Mouse (Mus musculus) gastrocnemius, adult 18-20 months (tissue): ENCODE measurements at regions not wholly inside any gene's neighbourhood (a gene's known extent, or its start where the extent isn't known, plus 50 kb on each side); places are given as distances from the start of the nearest gene placed in this dataset.
"Not testable (repeated sequence)": the region's sequence is repeated elsewhere in the genome, so short reads cannot be mapped to it uniquely, and the experiment has no call there.

Experiments
- DNase-seq: peaks from one replicate; pipeline ENCODE4 v3.0.0; 2021; ENCODE audit warnings: low spot score

DNA sequence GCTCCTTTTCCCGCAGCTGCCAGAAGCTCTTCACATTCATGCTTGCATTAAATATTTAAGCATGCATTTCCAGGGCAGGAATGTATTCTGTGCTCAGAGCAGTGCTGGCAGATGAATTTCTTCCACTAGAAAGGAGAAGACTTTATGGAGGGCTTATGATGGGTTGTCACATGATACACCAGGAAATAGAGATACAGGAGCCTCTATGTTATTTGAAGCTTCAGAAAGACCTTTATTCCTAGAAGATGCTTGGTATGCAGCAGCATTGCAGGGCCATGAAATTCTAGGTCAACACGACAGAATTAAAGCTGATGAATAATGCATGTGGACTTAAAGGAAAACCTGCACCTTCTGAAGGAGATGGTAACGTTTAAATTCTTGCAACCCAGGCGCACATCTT lies 212.1 kb downstream of the Adgrg6 start:
- DNase-seq = no peak

DNA sequence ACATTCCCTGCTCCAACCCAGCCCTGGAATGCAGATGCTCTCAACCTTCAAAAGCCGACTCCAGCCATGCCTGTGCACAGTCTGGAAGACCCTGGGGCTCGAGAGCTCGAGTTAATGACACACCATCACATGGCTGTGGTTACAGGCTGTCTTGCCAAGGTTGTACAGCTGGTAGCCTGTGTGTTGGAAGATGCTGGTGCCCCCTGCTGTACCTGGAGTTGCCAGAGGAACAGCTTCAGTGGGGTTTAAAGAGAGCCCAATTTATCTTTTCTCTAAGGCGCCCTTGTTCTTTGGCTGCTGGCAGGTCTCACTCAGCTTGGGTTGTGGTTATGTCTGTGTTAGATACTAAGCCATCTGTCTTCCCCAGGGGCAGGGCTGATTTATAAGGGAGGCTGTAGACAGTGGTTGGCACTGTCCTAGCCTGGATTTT lies 212.8 kb downstream of the Adgrg6 start:
- no peak for DNase-seq

DNA sequence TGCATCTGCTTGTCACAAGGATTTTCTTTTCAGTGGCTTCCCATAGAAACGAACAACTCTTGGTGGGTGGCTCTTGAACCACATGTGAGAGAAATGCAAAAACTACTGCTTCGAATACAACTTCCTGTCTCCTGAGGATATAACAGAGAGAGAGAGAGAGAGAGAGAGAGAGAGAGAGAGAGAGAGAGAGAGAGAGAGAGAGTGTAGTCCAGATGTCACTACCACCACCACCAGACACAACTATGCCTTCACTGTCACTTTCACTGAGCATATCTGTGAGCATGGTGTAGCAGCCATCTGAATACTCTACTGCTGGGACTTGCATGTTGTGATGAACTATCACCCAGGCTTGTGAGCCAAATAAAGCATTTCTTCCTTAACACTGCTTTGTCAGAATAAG lies 216.6 kb downstream of the Adgrg6 start:
- no peak for DNase-seq

DNA sequence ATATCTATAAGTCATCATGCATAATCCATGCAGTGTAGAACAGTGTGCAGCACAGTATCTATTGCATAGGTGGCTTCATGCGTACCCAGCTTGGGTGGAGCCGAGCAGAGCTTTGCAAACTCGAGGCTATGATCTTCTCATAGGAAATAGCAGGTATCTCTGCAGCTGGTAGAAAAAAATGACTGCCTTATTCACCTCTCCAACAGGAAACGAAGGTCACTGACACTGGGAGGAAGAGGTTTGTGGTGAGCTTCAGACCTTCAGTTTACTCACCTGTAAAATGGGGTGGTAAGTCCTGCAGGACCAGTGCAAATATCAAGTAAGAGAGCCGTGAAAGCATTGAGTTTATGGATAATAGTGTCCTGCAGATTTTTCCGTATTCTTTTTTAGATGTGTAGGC lies 219.2 kb downstream of the Adgrg6 start:
- DNase-seq = no peak

DNA sequence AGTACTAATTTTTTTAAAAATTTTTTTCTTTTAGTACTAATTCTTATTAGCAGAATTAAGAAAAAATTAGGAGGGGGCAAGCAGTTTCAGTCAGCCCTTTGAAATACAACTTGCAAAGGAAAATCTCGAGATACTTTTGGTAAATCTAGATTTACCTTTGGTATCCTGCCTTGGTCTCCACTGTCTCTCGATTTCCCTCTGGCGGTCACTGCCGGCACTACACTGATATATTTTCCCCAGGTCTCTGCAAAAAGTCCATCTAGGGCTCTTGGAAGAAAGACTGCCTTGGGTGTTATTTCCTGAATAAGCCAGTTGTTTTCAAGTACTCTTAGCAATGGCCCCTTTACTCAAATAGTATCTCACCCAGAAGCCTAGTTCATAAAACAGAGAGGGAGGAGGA lies 224.0 kb downstream of the Adgrg6 start:
- peak; percentile 71 for DNase-seq

DNA sequence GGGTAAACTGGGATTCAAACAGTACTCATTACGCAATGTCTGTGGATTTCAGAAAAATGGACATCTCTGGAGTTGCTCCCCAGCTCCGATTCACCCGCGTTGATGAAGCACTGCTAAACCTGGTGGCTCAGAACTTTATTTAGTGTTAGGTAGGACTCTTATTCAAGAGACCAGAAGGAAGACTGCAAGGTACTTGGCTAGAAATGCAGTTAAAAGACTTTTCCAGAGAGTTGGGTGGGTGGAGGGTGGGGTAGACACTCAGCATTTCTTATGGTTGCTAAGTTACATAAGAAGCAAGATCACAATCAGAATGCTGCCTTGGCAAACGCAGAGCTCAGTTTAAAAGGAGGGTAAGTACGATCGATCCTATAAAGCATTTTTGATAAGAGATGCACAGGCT lies 230.2 kb downstream of the Adgrg6 start:
- DNase-seq = no peak

DNA sequence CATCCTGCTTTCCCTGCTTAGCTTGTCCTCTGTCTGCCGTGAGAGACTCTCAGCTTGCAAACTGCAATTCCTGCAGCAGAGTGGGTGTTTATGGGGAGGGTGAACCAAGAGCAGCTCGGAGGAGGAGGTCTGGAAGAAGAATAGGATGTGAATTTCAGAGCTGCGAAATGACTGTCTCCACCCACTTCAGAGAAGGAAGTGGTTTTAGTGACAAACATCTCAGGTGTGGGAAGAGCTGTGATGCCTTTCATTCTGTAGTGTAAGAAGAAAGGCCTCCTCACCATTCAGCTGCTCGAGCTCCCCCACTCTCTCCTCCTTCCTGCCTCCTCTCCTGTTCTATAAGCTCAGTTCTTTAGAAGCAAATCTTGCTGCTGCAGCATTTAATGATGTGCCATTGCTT lies 230.9 kb downstream of the Adgrg6 start:
- no peak for DNase-seq

DNA sequence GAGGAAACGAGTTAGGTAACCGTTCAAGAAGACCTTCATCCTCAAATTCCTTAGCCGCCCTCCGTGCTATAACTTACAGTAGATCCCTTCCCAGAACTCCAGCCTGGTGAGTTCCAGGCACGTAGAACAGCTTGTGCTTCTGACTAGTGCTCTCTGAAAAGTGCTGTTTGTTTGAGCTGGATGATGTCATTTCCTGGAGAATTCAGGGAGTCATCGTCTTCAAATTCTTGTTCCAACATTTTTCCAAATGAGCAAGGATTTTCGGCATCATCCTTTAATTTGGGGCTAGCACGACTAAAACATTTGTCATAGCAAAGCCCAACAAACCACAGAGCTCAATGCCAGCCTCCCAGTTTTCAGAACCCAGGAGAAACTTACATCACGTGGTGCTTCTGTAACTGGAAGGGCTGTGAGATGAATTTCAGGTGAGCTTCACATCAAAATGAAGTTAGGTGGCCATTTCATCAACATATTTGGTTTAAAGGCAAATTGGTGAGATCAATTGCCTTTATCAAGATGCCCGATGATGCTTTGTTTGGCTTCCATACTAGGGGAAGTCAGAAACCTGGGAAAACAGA lies 231.4 kb downstream of the Adgrg6 start:
- DNase-seq = no peak

DNA sequence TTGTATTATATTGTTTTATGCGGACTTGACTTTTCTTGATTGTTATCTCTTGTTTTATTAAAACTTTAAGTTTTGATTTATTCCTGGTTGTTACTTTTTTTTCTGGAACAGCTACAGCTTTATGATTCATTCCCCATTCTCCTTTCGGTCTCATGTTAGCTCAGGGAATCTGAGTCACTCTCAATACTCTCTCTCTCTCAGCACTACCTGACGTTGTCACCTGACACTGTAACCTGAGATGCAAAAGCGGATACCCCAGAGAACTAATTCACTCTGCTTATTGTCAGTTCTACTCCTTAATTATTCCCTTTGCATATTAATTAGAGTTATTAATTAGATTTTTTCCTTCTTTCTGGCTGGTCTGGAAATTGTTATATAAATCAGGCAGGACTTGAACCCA lies 232.5 kb downstream of the Adgrg6 start:
- DNase-seq = no peak

DNA sequence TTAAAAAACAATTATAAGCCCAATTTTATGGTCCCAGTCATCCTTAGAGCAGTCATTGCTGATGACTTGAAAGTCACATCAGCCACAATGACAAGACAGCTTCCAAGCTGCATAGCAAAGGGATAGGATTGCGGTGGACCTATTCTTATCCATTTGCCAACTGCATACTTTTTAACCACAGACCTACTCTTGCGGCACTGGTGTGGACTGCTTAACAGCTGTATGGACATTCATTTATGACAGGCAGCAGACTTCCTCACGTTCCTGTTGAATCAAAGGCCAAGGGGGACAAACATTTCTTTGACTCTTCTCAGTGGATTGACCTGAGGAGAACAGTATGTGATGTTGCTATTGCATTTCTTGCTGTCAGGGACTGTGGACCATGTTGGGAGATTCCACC lies 233.5 kb downstream of the Adgrg6 start:
- no peak for DNase-seq

DNA sequence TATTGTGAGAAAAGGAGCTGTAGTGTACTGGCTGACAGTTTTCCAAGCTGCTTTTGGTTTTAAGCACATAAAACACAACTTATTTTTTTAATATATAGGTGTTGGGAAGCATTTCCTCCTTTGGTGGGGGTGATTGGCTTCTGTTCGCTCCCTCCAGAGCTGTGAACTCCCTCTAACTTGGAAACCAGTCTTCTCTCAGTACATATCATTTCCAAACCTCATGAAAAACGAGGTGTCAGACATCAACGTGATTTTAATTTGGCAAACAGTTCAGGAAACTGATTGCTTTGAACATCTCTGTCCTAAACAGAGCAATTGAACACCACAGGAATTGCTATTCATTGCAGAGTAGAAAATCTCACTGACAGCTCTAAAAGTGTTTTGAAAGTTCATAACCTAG lies 238.6 kb downstream of the Adgrg6 start:
- DNase-seq = no peak

DNA sequence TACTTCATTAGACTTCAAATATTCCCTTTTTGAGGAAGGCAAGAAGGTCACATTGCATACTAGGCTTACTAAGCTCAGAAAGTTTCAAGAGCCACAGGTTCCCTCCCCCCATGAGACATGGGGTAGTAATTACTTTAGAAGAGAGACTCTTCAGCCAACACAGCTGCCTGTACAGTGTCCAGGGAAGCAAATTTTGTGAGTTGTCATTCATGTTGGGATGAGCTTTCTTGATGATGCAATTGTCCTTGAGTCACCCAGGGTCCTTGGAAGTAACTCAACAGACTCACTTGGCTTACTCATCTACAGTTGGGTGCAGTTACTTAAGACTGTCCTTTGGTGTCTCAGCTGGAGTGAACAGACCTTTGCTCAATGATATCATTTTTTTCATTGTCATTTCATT lies 242.0 kb downstream of the Adgrg6 start:
- DNase-seq = peak; percentile 69

DNA sequence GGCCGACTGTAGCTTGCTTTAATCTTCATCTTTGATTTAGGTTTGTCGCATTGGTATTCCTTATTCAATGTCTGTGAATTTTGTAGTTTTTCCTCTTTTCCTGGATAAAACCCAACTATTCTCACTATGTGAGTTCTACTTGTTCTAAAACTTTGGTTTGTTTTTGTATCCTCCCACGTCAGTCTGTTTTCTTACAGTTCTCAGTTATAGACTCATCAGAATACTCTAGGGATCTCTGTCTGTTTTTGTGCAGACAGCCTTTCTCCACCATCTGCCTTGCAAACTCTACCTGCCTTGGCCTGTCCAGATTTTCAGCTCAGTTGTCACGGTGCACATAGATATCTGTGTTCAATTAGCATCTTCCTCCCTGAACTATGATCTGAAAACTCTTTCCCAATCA lies 249.3 kb downstream of the Adgrg6 start:
- no peak for DNase-seq

DNA sequence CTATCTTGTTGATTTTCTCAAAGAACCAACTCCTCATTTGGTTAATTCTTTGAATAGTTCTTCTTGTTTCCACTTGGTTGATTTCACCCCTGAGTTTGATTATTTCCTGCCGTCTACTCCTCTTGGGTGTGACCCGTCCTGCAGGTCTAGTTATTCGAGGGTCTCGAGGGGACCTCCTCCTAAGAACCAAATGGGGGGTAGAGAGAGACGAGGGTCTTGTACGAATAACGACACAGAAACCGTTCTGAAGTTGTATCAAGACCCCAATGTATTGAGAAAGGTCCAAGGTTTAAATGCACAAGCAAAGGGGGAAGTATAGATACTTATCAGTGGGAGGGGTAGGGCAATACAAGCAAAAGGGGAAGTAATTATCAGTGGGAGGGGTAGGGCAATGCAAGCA lies 252.8 kb downstream of the Adgrg6 start:
- not testable (repeated sequence) for DNase-seq

DNA sequence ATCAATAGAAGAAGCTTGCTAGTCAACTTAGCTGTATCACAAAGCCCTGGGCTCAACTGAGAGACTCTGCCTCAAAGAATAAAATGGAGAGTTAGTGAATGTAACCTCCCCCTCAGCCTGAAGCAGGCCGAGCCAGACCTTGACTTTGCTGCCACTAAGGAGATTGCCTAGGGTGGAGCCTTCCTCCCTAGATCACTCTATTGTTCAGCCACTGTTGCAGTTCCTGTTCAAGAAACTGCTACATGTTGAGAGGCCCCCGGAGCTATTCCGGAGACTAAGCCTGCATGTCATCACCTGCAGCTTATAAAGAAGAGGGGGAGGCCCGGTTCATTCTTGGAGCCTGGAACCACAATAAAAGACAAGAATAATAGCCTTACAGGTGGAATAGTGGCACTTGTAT lies 257.9 kb downstream of the Adgrg6 start:
- no peak for DNase-seq

DNA sequence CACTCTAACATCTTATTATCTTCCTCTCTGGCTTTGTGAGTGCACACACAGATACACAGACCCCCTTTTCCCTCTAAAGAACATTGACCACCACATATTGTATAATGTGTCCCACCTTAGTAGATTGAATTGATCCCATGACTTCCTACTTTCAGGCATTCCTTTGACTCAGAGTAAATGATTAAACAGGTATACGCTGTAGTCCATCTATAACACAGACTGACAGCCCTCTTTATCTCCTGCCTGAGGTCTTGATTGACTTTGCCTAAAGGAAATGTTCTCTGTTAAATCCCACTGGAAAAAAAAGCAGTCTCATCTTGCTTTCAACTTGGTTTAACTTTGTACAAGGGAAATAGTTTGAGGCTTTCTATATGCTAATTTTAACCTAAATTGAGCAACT lies 268.8 kb downstream of the Adgrg6 start:
- no peak for DNase-seq

DNA sequence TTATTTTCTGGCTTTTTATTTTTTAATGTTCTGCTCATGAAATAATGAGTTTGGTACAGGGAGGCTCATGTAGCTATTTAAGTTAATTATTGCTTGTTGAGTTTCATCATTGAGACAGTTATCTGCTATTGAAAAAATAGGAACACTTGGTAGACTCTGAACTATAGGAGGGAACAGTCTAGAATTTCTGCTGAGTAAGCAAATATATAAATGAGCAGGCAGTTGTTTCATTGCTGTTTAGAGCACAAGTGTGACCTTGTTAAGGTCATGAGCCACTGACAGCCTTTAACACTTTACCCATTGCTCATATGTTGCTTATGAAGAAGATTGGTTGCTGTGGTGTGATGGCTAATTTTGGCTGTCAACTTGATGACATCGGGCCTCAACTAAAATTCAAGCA lies 270.0 kb downstream of the Adgrg6 start:
- DNase-seq = no peak

DNA sequence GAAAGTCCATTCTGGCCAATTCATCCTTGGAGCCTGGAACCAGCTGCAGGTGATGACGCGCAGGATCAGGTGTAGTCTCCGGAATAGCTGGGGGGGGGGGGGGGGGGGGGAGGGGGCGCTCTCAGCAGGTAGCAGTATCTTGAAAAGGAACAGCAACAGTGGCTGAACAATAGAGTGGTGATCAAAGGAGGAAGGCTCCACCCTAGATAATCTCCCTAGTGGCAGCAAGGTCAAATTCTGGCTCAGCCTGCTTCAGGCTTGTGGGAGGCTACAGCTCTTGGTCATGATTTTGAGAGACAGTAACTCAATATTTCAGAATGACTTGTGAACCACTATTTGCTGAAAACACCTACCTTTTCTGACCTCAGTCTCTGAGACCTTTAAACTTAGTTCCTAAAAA lies 275.5 kb downstream of the Adgrg6 start:
- DNase-seq = no peak

DNA sequence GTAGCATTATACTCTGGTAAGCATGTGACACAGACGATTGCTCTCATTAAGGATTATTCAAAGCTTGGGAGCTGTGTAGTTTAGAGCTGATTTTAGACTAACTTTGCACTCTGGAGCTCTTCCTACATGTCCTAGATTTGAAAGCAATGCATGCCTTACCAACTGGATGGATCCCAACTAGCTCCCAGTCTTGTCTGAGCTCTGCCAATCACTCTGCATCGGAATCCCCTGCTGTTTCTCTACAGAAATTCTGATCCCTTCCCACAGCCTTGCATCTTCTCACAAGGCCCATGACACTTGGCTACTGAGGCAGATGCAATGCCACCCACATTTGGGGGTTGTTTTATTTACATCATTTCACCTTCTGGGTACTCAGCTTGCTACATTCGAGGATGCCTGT lies 277.8 kb downstream of the Adgrg6 start:
- DNase-seq = no peak

DNA sequence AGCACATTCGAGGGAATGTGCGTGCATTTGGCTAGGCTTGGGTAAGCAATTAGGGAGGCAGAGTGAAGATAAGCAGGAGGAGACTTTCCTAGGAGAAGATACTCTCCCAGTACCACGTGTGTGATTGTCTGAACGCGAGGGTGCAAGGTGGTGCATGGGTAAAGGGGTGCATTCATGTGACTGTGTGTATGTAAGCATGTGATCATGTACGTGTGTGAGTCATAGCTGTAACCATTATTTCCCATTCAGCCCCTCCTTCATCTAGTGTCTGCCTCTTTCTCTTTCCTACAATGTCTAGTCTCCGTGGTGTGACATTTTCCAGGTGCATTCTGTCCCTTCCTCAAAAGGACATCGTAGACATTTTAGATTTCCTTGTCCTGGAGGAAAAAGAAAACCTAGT lies 273.8 kb downstream of the Hivep2 start:
- DNase-seq = no peak

DNA sequence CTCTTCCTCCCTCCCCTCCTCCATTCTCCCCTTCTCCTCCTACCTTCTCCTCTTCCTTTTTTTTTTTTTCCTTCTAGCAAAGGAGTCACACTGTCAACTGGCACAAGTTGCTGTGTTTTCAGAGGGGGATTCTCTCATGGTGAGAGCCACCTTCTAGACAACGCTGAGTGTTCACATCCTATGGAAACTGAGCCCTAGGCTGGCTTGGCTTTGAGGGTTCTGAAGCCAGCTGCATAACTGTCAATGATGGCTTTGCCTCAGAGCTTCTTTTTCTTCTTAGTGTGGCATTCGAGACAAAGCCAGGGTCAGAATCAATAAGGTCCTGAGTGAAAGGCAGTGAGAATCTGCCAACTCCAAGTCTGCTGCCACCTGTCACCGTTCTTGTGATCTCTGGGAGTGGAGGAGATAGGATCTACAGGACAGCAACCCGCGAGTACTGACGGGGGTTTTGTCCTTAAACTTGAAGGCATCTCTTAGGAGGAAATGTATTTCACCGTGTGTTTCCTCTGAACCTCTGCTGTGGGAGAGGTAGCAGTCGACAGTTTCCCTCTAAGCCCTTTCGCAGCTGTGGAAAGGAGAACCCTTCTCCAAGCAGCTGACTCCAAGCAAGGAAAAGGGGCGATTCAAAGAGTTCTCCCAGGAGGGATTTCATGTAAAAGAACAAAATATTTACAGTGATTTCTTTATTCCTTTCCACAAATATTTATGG lies 269.2 kb downstream of the Hivep2 start:
- DNase-seq = no peak

DNA sequence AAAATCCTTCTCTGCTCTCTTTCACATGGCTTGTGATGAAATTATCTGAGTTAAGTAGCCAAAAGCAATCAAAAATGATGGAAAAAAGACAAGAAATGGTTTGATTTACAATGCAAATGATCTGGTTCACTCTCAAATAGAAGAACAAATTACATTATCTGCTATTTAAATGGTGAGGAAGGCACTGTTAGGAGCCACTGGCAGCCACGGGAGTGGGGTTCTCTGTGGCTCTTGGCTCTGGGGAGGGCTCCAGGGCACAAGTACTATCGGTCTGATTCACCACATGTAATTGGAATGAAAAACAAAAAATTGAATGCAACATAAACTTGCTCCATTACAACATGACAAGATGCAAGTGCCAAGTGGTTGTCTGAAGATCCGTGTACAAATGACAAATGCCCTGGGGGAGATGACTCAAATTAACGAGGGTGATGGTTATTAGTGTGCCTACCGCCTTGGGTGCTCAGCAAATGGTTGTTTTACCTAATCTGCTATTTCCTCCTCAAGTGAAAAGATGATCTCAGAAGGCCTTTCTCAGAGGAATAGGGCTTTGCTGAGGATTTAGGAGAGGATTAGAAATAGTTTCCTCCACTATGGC lies 268.2 kb downstream of the Hivep2 start:
- no peak for DNase-seq

DNA sequence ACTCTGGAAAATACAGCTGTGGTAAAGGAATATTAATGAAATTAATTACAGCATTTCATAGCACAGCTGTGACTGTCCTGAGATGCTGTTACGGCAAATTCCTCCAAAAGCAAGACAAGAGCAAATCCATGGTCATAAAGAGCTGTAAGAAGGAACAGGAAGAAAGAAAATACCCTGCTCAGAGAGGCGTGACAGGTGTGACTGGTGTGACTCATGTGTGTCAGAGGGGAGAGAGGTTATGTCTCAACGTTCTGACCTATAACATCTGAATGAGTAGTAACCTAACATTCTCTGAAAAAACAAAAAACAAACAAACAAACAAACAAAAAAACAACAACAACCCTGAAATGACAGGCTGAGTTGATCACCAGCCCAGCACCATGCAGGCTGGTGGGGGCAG lies 267.5 kb downstream of the Hivep2 start:
- no peak for DNase-seq
